Mouse (Mus musculus): Measurements from ENCODE around the gene Map3k4.
A peak's percentile ranks its signal among the peaks of the same experiment; 100 is the strongest.

DNA sequence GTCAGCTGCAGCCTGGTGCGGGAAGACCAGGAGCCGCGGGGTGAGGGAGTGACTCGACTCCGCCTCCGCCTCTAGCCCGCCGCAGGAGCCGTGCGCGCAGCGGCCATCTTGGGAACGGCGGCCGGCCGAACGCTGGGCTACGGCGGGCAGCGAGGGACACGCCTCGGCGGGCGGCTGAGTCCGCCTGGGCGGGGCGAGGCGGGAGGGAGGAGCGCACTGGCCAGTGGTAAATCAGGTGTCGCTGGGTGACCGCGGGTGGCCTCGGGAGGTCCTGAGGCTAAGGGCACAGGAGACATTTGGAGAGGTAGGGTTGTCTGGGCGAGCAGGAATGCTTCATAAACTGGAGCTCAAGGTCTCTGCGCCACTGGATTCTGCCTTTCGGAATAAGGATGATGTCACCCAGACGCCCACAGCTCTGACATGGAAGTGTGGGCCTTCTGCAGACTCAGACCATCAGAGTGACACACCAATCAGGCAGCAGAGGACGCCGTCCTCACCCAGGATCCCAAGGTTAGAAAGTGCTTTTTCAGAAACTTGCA lies at the start of gene Map3k4:
- TF ChIP-seq CTCF (IDR thresholded peaks at IDR 0.05; ENCODE audit: borderline replicate concordance, insufficient read depth, low read depth, low read length) (peak; percentile 5; the same call in 1 of the 2 replicates), POLR2A (IDR thresholded peaks at IDR 0.05; ENCODE audit: borderline replicate concordance, insufficient read depth, low read length) (peak; percentile 81)
